Mouse (Mus musculus): ENCODE data around the gene 1700029H14Rik. TPM values are rescaled to one million over a fixed set of nuclear protein-coding genes. Genes with fewer than 3 reads are reported as not detected.

Gene 1700029H14Rik
- 0.26 TPM in 1 of 2 replicates, not detected in the other for total RNA-seq (2012; rRNA removed)

DNA sequence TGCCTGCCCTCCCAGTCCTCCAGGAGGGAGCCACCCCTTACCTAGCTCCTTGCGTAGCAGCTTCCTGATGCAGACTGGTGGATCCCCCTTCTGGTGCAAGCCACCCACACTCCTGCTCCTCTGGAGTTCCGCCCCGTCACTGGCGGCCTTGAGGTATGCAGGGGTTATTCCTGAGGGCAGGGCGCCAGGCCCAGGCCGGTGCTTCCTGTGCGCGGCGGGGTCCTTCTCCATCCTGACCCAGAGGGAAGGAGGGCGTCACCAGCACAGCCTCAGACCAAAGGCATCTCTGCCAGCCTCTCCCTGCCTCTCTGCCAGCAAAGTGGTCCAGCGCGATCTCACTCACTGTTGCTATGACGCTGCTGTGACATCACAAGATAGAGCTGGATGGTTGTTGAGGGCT, at the start of gene 1700029H14Rik:
1700029H14Rik (minus strand) TSS at position 344 of the 400 bp plus-strand sequence.
- no peak within 1 kb of the TSS for H3K27ac ChIP-seq (ENCODE audit: insufficient read depth, low read depth, low read length, poor library complexity, severe bottlenecking)
- in situ Hi-C loops (cut with MboI; ENCODE audit: low sequenced_read_pairs in 2 of 2, unreplicated experiment in 2 of 2): loop anchor here in 1 of 2 experiments (25.0 kb wide), 1 partner anchor 175 kb away; no protein-coding TSS in a partner anchor
- H3K4me1 ChIP-seq (ENCODE audit: control insufficient read depth in 2 of 2, insufficient read depth in 2 of 2, low read length in 2 of 2, poor library complexity in 1 of 2): no peaks in the 10 kb centered on the region
- no peaks in the 10 kb centered on the region for H3K9me3 ChIP-seq (ENCODE audit: control insufficient read depth, insufficient read depth, low read depth, low read length)
- H3K36me3 ChIP-seq (ENCODE audit: control insufficient read depth, insufficient read depth, low read length, poor library complexity, severe bottlenecking): no peaks in the 10 kb centered on the region
- H3K9ac ChIP-seq (ENCODE audit: insufficient read depth, low read depth, low read length, poor library complexity, severe bottlenecking): no peak within 1 kb of the TSS
- DNase-seq (ENCODE audit: low read depth, low spot score): no peak
- no peak for TF ChIP-seq ZC3H11A (IDR thresholded peaks at IDR 0.05; ENCODE audit: borderline replicate concordance, low read depth, low read length)
- TF ChIP-seq CHD2 (IDR thresholded peaks at IDR 0.05; ENCODE audit: low read depth, low read length): no peak
- TF ChIP-seq MAFK (IDR thresholded peaks at IDR 0.05; ENCODE audit: insufficient read depth, low read depth, low read length): no peak
- no peak for TF ChIP-seq HCFC1 (IDR thresholded peaks at IDR 0.05; ENCODE audit: borderline replicate concordance, insufficient read depth, low read length)
- TF ChIP-seq ZNF384 (IDR thresholded peaks at IDR 0.05; ENCODE audit: low read depth, low read length): no peak
- peak within 1 kb of the TSS in 1 of 2 experiments; percentile 23; a peak in 1 of 4 replicates for H3K4me3 ChIP-seq (ENCODE audit: insufficient read depth in 1 of 2, low read depth in 1 of 2, low read length in 2 of 2, poor library complexity in 1 of 2, severe bottlenecking in 1 of 2)

DNA sequence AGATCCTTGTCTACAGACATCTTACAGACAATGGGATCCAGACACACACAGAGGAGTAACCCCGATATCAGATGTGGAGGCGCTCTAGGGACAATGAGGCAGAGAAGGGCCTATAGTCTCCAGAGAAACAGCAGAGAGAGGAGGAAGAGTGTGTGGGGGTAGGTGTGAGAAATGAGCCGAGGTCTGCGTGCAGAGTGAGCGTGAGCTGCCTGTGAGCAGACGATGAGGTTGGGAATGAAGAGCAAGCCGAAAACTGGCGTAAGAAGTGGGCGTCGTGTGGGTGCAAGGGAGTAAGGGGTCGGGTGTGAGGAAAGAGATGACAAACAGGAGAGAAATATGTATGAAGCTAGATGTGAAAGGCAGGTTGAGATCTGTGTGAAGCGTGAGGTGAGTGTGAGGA, 49.4 kb upstream of the 1700029H14Rik start:
- DNase-seq (ENCODE audit: low read depth, low spot score): no peak
- in situ Hi-C loops (cut with MboI; ENCODE audit: low sequenced_read_pairs in 2 of 2, unreplicated experiment in 2 of 2): no loop called here
- TF ChIP-seq ZC3H11A (IDR thresholded peaks at IDR 0.05; ENCODE audit: borderline replicate concordance, low read depth, low read length) (no peak), ZNF384 (IDR thresholded peaks at IDR 0.05; ENCODE audit: low read depth, low read length) (no peak), MAFK (IDR thresholded peaks at IDR 0.05; ENCODE audit: insufficient read depth, low read depth, low read length) (no peak), HCFC1 (IDR thresholded peaks at IDR 0.05; ENCODE audit: borderline replicate concordance, insufficient read depth, low read length) (no peak), CHD2 (IDR thresholded peaks at IDR 0.05; ENCODE audit: low read depth, low read length) (no peak)

DNA sequence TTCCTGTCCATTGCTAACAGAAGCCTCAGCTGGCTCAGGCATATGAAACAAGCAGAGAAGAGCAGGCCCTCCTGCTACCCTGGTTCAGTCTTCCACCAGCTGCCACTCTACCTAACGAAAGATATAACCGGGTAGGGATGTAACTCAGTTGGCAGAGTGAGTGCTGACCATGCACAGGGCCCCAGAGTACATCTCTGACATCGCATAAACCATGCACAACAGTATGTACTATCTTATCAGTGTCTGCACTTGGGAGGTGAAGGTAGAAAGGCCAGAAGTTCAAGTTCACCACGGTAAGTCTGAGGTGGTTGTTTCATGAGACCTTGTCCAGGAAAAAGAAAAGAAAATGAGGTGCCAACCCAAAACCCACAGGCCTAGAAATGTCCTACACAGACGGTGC, 47.7 kb upstream of the 1700029H14Rik start:
- H3K4me1 ChIP-seq (ENCODE audit: control insufficient read depth in 2 of 2, insufficient read depth in 2 of 2, low read length in 2 of 2, poor library complexity in 1 of 2): no peaks in the 10 kb centered on the region
- no peak overlapping the region for H3K27ac ChIP-seq (ENCODE audit: insufficient read depth, low read depth, low read length, poor library complexity, severe bottlenecking)
- no peak overlapping the region for H3K9ac ChIP-seq (ENCODE audit: insufficient read depth, low read depth, low read length, poor library complexity, severe bottlenecking)
- in situ Hi-C loops (cut with MboI; ENCODE audit: low sequenced_read_pairs in 2 of 2, unreplicated experiment in 2 of 2): no loop called here
- H3K4me3 ChIP-seq (ENCODE audit: insufficient read depth in 1 of 2, low read depth in 1 of 2, low read length in 2 of 2, poor library complexity in 1 of 2, severe bottlenecking in 1 of 2): no peak overlapping the region
- H3K36me3 ChIP-seq (ENCODE audit: control insufficient read depth, insufficient read depth, low read length, poor library complexity, severe bottlenecking): no peaks in the 10 kb centered on the region
- TF ChIP-seq HCFC1 (IDR thresholded peaks at IDR 0.05; ENCODE audit: borderline replicate concordance, insufficient read depth, low read length) (no peak), CHD2 (IDR thresholded peaks at IDR 0.05; ENCODE audit: low read depth, low read length) (no peak), ZNF384 (IDR thresholded peaks at IDR 0.05; ENCODE audit: low read depth, low read length) (no peak), MAFK (IDR thresholded peaks at IDR 0.05; ENCODE audit: insufficient read depth, low read depth, low read length) (no peak), ZC3H11A (IDR thresholded peaks at IDR 0.05; ENCODE audit: borderline replicate concordance, low read depth, low read length) (no peak)
- DNase-seq (ENCODE audit: low read depth, low spot score): no peak
- H3K9me3 ChIP-seq (ENCODE audit: control insufficient read depth, insufficient read depth, low read depth, low read length): no peaks in the 10 kb centered on the region

More for the DNA sequence above, 49.4 kb upstream of the 1700029H14Rik start:
- no peaks in the 10 kb centered on the region for H3K9me3 ChIP-seq (ENCODE audit: control insufficient read depth, insufficient read depth, low read depth, low read length)
- H3K4me3 ChIP-seq (ENCODE audit: insufficient read depth in 1 of 2, low read depth in 1 of 2, low read length in 2 of 2, poor library complexity in 1 of 2, severe bottlenecking in 1 of 2): no peak overlapping the region
- H3K4me1 ChIP-seq (ENCODE audit: control insufficient read depth in 2 of 2, insufficient read depth in 2 of 2, low read length in 2 of 2, poor library complexity in 1 of 2): no peaks in the 10 kb centered on the region
- H3K9ac ChIP-seq (ENCODE audit: insufficient read depth, low read depth, low read length, poor library complexity, severe bottlenecking): no peak overlapping the region
- H3K27ac ChIP-seq (ENCODE audit: insufficient read depth, low read depth, low read length, poor library complexity, severe bottlenecking): no peak overlapping the region
- H3K36me3 ChIP-seq (ENCODE audit: control insufficient read depth, insufficient read depth, low read length, poor library complexity, severe bottlenecking): no peaks in the 10 kb centered on the region

DNA sequence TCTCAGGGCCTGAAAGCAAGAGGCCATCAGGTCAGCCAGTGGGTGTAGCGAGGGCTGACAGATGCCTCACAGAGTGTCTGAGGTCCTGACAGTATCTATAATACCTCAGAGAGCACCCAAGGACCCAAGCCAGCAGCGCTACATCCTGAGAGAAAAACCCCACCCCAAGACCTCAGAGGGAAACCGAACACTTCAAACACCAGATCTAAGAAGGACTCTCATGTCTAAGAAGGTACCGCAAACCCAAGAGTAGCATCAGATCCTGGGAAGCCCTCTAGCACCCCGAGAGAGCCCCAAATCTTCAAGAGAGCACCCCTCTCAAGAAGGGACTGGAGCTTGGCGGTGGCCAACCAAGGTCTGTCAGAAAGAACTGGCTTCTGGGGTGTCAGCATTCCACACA, 46.7 kb upstream of the 1700029H14Rik start:
- in situ Hi-C loops (cut with MboI; ENCODE audit: low sequenced_read_pairs in 2 of 2, unreplicated experiment in 2 of 2): no loop called here
- Histone ChIP-seq H3K4me1 (ENCODE audit: control insufficient read depth in 2 of 2, insufficient read depth in 2 of 2, low read length in 2 of 2, poor library complexity in 1 of 2) (no peaks in the 10 kb centered on the region), H3K27ac (ENCODE audit: insufficient read depth, low read depth, low read length, poor library complexity, severe bottlenecking) (no peak overlapping the region), H3K4me3 (ENCODE audit: insufficient read depth in 1 of 2, low read depth in 1 of 2, low read length in 2 of 2, poor library complexity in 1 of 2, severe bottlenecking in 1 of 2) (no peak overlapping the region), H3K9me3 (ENCODE audit: control insufficient read depth, insufficient read depth, low read depth, low read length) (no peaks in the 10 kb centered on the region), H3K36me3 (ENCODE audit: control insufficient read depth, insufficient read depth, low read length, poor library complexity, severe bottlenecking) (no peaks in the 10 kb centered on the region), H3K9ac (ENCODE audit: insufficient read depth, low read depth, low read length, poor library complexity, severe bottlenecking) (no peak overlapping the region)
- TF ChIP-seq ZNF384 (IDR thresholded peaks at IDR 0.05; ENCODE audit: low read depth, low read length) (no peak), ZC3H11A (IDR thresholded peaks at IDR 0.05; ENCODE audit: borderline replicate concordance, low read depth, low read length) (no peak), CHD2 (IDR thresholded peaks at IDR 0.05; ENCODE audit: low read depth, low read length) (no peak), MAFK (IDR thresholded peaks at IDR 0.05; ENCODE audit: insufficient read depth, low read depth, low read length) (no peak), HCFC1 (IDR thresholded peaks at IDR 0.05; ENCODE audit: borderline replicate concordance, insufficient read depth, low read length) (no peak)
- no peak for DNase-seq (ENCODE audit: low read depth, low spot score)

Measured in ES-E14 (cell line).